Mouse (Mus musculus): Measurements from ENCODE around the gene Prmt7. TPM values are rescaled to one million over a fixed set of nuclear protein-coding genes. Genes with fewer than 3 reads are reported as not detected.

The Prmt7 gene
- 16.1 and 20.0 TPM in 2 replicates for total RNA-seq (2014; fragmentation: Nextera tagmentation)
- total RNA-seq (2017): 22.8 and 27.4 TPM in 2 replicates
- 20.5 and 43.9 TPM in 2 replicates for polyA plus RNA-seq (2012)

DNA sequence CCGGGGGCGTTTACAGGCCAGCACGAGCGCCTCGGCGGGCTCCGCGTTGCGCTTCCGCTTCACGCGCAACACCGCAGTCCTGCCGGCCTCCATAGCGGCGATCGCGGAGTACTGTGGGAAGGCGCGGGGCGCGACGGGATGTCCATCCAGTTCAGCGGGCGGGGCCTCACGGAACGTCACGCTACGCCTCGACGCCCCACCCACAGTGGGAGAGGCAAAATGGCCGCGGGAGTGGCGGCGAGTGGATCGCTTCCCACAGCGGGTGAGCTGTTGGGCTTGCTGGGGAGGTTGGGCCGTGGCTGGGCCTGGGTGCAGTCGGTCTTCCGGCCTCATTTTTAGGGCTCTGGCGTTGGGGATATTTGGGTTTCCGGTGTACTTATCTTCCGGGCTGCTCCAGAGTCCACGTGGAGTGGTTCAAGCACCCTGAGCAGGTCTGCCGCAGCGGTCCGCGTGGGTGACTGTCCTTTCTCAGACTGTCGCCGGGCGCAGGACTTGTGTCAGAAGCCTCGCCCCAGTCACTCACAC, at the start of gene Prmt7, which contains the start of gene Slc7a6os:
TSS of gene Prmt7 (plus strand) at position 116 of the 525 bp plus-strand sequence.
TSS of gene Slc7a6os (minus strand) at position 115 of the 525 bp plus-strand sequence.
- H3K36me3 ChIP-seq (replicated peaks): peaks cover 59% of the 10 kb centered on the region
- peaks cover 30% of the 10 kb centered on the region for H3K4me1 ChIP-seq (ENCODE audit: insufficient read depth, low read depth, low read length)
- peak; percentile 91 for DNase-seq (ENCODE audit: low spot score)
- TF ChIP-seq TAL1 (conservative IDR thresholded peaks at IDR 0.05; ENCODE audit: low read depth, low read length): no peak
- no peak for TF ChIP-seq GATA2 (IDR thresholded peaks at IDR 0.05; ENCODE audit: borderline replicate concordance, low read depth, low read length)
- no peak for TF ChIP-seq POLR2AphosphoS5 (IDR thresholded peaks at IDR 0.05; ENCODE audit: insufficient replicate concordance, low read depth, low read length)
- no peak for TF ChIP-seq CTCF (IDR thresholded peaks at IDR 0.05; ENCODE audit: low read depth, low read length)
- no peak for TF ChIP-seq GATA1 (IDR thresholded peaks at IDR 0.05; ENCODE audit: borderline replicate concordance, low read length)
- H3K27me3 ChIP-seq (ENCODE audit: insufficient read depth, low read length): no peaks in the 10 kb centered on the region
- H3K4me3 ChIP-seq (ENCODE audit: low read depth, low read length): peak within 1 kb of the TSS; percentile 86
- no peaks in the 10 kb centered on the region for H3K9me3 ChIP-seq (replicated peaks)
- ATAC-seq (ENCODE audit: extremely low read depth, insufficient number of reproducible peaks, low FRiP score, poor library complexity, severe bottlenecking): peak; percentile 73

- DNase-seq (ENCODE audit: low spot score) (no peak), ATAC-seq (ENCODE audit: extremely low read depth, insufficient number of reproducible peaks, low FRiP score, poor library complexity, severe bottlenecking) (no peak)
- H3K36me3 ChIP-seq (replicated peaks): peaks cover 4% of the 10 kb centered on the region
- peaks cover 91% of the 10 kb centered on the region for H3K27me3 ChIP-seq (ENCODE audit: insufficient read depth, low read length)
- no peak overlapping the region for H3K4me3 ChIP-seq (ENCODE audit: low read depth, low read length)
- H3K4me1 ChIP-seq (ENCODE audit: insufficient read depth, low read depth, low read length): peaks cover 16% of the 10 kb centered on the region
- no peaks in the 10 kb centered on the region for H3K9me3 ChIP-seq (replicated peaks)
- TF ChIP-seq POLR2AphosphoS5 (IDR thresholded peaks at IDR 0.05; ENCODE audit: insufficient replicate concordance, low read depth, low read length): no peak
These were observed 47.5 kb upstream of the Prmt7 start for GRCm38 (mm10) chr8:106163251-106163650.

GRCm38 (mm10) chr8:106165460-106165859, 45.3 kb upstream of the Prmt7 start:
- no peak for TF ChIP-seq TAL1 (conservative IDR thresholded peaks at IDR 0.05; ENCODE audit: low read depth, low read length)
- TF ChIP-seq GATA2 (IDR thresholded peaks at IDR 0.05; ENCODE audit: borderline replicate concordance, low read depth, low read length): no peak
- peak; percentile 87 for TF ChIP-seq CTCF (IDR thresholded peaks at IDR 0.05; ENCODE audit: low read depth, low read length)
- no peak for TF ChIP-seq GATA1 (IDR thresholded peaks at IDR 0.05; ENCODE audit: borderline replicate concordance, low read length)
- TF ChIP-seq POLR2AphosphoS5 (IDR thresholded peaks at IDR 0.05; ENCODE audit: insufficient replicate concordance, low read depth, low read length): no peak
- peaks cover 96% of the 10 kb centered on the region for H3K27me3 ChIP-seq (ENCODE audit: insufficient read depth, low read length)
- peaks cover 29% of the 10 kb centered on the region for H3K4me1 ChIP-seq (ENCODE audit: insufficient read depth, low read depth, low read length)
- peaks cover 4% of the 10 kb centered on the region for H3K36me3 ChIP-seq (replicated peaks)
- peak; percentile 45 for DNase-seq (ENCODE audit: low spot score)
- ATAC-seq (ENCODE audit: extremely low read depth, insufficient number of reproducible peaks, low FRiP score, poor library complexity, severe bottlenecking): no peak
- H3K4me3 ChIP-seq (ENCODE audit: low read depth, low read length): no peak overlapping the region
- H3K9me3 ChIP-seq (replicated peaks): no peaks in the 10 kb centered on the region

DNA sequence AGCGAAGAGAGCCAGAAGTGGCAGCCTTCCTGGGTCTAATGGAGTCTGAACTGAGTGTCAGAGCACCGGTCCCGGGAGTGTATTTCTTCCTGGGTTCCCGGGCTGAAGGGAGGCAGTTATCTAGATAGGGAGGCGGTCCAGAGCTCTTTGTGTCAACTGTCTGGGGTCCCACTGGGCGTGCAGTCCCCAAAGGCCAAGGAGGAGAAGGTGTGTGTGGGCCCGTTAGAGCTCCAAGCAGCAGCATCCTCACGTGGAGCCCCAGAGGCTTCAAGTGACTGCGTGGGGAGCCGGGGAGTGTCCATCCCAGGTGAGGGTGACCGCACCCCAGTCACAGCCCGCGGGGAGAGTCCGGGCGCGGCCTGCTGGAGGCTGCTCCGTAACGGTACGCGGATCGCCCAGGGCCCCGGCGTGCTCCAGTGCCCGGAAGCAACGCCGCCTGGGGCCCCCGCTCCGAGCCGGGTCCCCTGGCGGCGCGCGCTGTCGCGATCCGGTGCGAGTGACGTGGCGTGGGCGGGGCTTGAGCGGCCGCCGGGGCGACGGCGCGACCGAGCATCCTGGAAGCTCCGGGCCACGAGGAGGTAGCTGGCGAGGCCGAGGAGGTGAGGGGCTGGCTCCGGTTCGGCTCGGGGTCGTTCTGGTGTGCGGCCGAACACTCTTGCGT, 42.2 kb upstream of the Prmt7 start, which contains the start of gene Slc7a6:
TSS of gene Slc7a6 (plus strand) at position 502 of the 661 bp plus-strand sequence.
- TF ChIP-seq CTCF (IDR thresholded peaks at IDR 0.05; ENCODE audit: low read depth, low read length) (no peak), TAL1 (conservative IDR thresholded peaks at IDR 0.05; ENCODE audit: low read depth, low read length) (no peak), GATA2 (IDR thresholded peaks at IDR 0.05; ENCODE audit: borderline replicate concordance, low read depth, low read length) (no peak), GATA1 (IDR thresholded peaks at IDR 0.05; ENCODE audit: borderline replicate concordance, low read length) (no peak), POLR2AphosphoS5 (IDR thresholded peaks at IDR 0.05; ENCODE audit: insufficient replicate concordance, low read depth, low read length) (no peak)
- DNase-seq (ENCODE audit: low spot score): peak; percentile 71

DNA sequence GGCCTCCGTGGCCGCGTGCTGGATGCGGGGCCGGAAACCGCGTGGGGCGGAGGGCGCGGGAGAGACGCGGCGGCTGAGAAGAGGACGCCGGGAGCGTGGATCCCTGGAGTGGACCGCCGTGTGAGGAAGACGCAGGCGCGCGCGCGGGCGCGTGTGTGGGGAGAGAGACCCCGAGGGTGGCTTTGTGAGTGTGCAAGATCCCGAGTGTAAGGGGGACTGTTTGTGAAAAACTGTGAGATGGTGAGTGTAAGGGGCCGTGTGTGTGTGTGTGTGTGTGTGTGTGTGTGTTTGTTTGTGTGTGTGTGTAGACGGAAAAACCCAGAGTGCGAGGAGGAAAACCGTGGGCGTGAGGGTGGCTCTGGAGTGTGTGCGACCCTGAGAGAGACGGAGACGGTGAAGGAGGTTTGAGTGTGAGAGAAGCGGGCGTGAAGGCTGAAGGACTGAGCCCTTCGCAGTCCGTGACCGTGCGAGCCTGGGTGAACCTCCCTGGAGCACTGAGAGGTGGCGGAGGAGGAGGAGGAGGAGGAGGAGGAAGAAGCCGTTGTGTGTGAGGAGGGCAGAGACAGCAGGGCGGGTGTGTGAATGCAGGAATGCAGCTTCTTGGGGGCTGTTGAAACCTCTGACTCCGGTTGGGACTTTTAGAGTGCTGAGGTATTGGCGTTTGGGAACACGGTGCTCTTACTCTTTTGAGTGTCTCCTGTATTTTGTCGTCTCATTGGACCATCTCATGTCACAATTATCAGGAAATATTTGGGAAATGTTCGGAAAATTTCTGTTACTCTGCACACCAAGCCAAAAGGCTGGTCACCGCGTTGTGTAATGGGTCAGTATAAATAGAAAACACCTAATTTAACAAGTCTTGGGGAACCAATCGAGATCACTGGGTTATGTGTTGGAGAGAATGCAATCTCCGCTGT, 41.5 kb upstream of the Prmt7 start:
- no peaks in the 10 kb centered on the region for H3K9me3 ChIP-seq (replicated peaks)
- H3K36me3 ChIP-seq (replicated peaks): no peaks in the 10 kb centered on the region
- peaks cover 72% of the 10 kb centered on the region for H3K27me3 ChIP-seq (ENCODE audit: insufficient read depth, low read length)
- ATAC-seq (ENCODE audit: extremely low read depth, insufficient number of reproducible peaks, low FRiP score, poor library complexity, severe bottlenecking) (no peak), DNase-seq (ENCODE audit: low spot score) (no peak)
- TF ChIP-seq TAL1 (conservative IDR thresholded peaks at IDR 0.05; ENCODE audit: low read depth, low read length) (no peak), POLR2AphosphoS5 (IDR thresholded peaks at IDR 0.05; ENCODE audit: insufficient replicate concordance, low read depth, low read length) (no peak), CTCF (IDR thresholded peaks at IDR 0.05; ENCODE audit: low read depth, low read length) (no peak), GATA1 (IDR thresholded peaks at IDR 0.05; ENCODE audit: borderline replicate concordance, low read length) (no peak), GATA2 (IDR thresholded peaks at IDR 0.05; ENCODE audit: borderline replicate concordance, low read depth, low read length) (no peak)
- H3K4me1 ChIP-seq (ENCODE audit: insufficient read depth, low read depth, low read length): peaks cover 32% of the 10 kb centered on the region
- peak overlapping the region; percentile 77 for H3K4me3 ChIP-seq (ENCODE audit: low read depth, low read length)

More for the DNA sequence above, 42.2 kb upstream of the Prmt7 start, which contains the start of gene Slc7a6:
- Histone ChIP-seq H3K36me3 (replicated peaks) (no peaks in the 10 kb centered on the region), H3K27me3 (ENCODE audit: insufficient read depth, low read length) (peaks cover 78% of the 10 kb centered on the region), H3K4me3 (ENCODE audit: low read depth, low read length) (peak within 1 kb of the TSS; percentile 77), H3K4me1 (ENCODE audit: insufficient read depth, low read depth, low read length) (peaks cover 30% of the 10 kb centered on the region), H3K9me3 (replicated peaks) (no peaks in the 10 kb centered on the region)
- ATAC-seq (ENCODE audit: extremely low read depth, insufficient number of reproducible peaks, low FRiP score, poor library complexity, severe bottlenecking): peak; percentile 28; the same call in 1 of the 2 replicates

All from G1E (cell line).